Mouse (Mus musculus) left cerebral cortex, adult 2 months (tissue): ENCODE measurements around the gene Spef2. TPM values are rescaled to one million over a fixed set of nuclear protein-coding genes. Genes with fewer than 3 reads are reported as not detected.
A peak's percentile ranks its signal among the peaks of the same experiment; 100 is the strongest.

Experiments
- DNase-seq, 2 experiments: peaks; one replicate each; pipeline ENCODE4 v3.0.0; 2021 to 2022; ENCODE audit warnings: low spot score in 2 of 2, mixed read lengths in 1 of 2; ENCODE audit errors: extremely low spot score in 1 of 2
- H3K27ac ChIP-seq: fragments of 200-600 bp; 2 replicates; pipeline ENCODE4 v1.8.1; 2022
- H3K4me3 ChIP-seq: fragments of 200-600 bp; 2 replicates; pipeline ENCODE4 v1.8.1; 2022
- CTCF ChIP-seq: fragments of 200-600 bp; IDR thresholded peaks from 2 replicates; pipeline ENCODE4 v1.8.1; 2022; ENCODE audit warnings: antibody characterized with exemption, mild to moderate bottlenecking, moderate library complexity
- intact Hi-C: fragments of 180-260 bp; cut with DNase I; formaldehyde crosslinking; loops from one replicate; pipeline ENCODE4 v1.15.1; 2025
- total RNA-seq, 2 experiments: library from RNA; stranded (reverse); gene quantifications; 2 replicates each; pipeline ENCODE4 v1.2.3; 2021

Gene Spef2
- total RNA-seq, 2 experiments from 2014 or later, result 0.68 to 0.72 TPM

DNA sequence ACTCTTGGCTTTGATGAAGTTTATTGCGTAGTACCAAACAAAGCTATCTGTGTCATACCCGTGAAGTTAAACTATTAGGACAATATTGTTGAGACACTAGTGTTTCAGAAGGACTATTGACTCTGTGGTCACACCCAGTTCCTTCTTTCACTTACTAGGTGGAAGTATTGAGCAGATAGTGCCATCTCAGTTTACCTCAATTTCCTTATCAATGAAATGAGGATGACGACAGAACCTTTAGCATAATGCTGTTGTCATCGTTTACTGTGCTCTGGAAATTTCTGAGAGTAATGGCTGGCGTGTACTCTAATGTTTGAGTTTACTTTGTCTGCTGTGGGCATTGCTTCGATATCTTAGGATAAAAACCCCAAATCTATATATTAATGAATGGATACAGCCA is 117.0 kb downstream of the Spef2 start:
- TF ChIP-seq CTCF, result no peak
- intact Hi-C loops, result no loop called here
- Histone ChIP-seq H3K27ac (no peak overlapping the region), H3K4me3 (no peak overlapping the region)
- DNase-seq, result no peak

DNA sequence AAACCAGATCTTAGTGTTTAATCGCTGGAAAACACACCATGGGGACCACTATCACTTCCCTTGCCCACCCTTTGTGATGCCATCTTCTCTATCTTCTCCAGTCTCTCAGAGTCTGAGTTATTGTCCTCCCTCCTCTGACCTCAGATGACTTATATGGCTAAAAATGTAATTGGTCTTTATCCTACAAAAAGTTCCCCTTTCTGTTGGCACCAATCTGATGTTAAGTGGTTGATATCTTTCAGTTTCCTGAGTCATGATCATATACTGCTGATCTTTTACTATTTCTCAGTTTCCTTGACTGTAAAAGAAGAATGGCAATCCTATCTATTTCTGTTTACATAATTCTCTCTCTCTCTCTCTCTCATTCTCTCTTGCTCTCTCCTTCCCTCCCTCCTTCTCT is 119.0 kb downstream of the Spef2 start:
- TF ChIP-seq CTCF, result no peak
- intact Hi-C loops, result no loop called here
- Histone ChIP-seq H3K4me3 (no peak overlapping the region), H3K27ac (no peak overlapping the region)
- DNase-seq, result no peak

GRCm38 (mm10) chr15:9624619-9625018 is 124.0 kb downstream of the Spef2 start:
- TF ChIP-seq CTCF, result no peak
- DNase-seq, result no peak
- Histone ChIP-seq H3K27ac (no peak overlapping the region), H3K4me3 (no peak overlapping the region)
- intact Hi-C loops, result no loop called here

- Histone ChIP-seq H3K4me3 (no peak overlapping the region), H3K27ac (no peak overlapping the region)
- peak; percentile 57 for TF ChIP-seq CTCF
- intact Hi-C loops, result loop anchor here (2.0 kb wide), 1 partner anchor 151 kb away; no protein-coding TSS in a partner anchor
- no peak for DNase-seq
Observed at GRCm38 (mm10) chr15:9608177-9608576, 140.5 kb downstream of the Spef2 start.

DNA sequence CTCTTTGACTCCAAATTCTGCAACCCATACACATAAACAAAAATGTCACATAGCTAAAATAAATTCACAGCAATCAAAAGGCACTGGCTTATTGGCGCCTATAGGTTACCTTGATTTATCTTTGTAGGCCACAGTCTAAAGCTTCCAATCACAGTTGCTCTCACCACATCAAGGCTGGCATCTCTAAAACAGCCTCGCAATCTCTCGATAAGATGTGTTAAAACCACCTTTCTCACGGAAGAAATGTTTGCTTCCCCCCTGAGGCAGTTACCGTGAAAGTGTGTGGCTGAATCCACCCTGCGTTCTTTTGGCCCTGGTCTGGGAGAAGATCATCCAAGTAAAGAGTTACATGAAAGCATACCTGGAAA is 148.6 kb downstream of the Spef2 start:
- no peak for TF ChIP-seq CTCF
- no peak for DNase-seq
- intact Hi-C loops, result no loop called here
- Histone ChIP-seq H3K27ac (no peak overlapping the region), H3K4me3 (no peak overlapping the region)

- H3K4me3 ChIP-seq, result no peak overlapping the region
- DNase-seq, result no peak
- intact Hi-C loops, result no loop called here
- no peak overlapping the region for H3K27ac ChIP-seq
- TF ChIP-seq CTCF, result no peak
Observed at GRCm38 (mm10) chr15:9599382-9600087, 149.1 kb downstream of the Spef2 start.

- H3K27ac ChIP-seq, result no peak overlapping the region
- intact Hi-C loops, result no loop called here
- no peak for TF ChIP-seq CTCF
- no peak overlapping the region for H3K4me3 ChIP-seq
- no peak for DNase-seq
Observed at GRCm38 (mm10) chr15:9596298-9597060, 152.2 kb downstream of the Spef2 start.

- H3K4me3 ChIP-seq, result no peak overlapping the region
- no peak for DNase-seq
- intact Hi-C loops, result no loop called here
- no peak for TF ChIP-seq CTCF
- H3K27ac ChIP-seq, result no peak overlapping the region
Observed at GRCm38 (mm10) chr15:9589939-9590338, 158.7 kb downstream of the Spef2 start.

DNA sequence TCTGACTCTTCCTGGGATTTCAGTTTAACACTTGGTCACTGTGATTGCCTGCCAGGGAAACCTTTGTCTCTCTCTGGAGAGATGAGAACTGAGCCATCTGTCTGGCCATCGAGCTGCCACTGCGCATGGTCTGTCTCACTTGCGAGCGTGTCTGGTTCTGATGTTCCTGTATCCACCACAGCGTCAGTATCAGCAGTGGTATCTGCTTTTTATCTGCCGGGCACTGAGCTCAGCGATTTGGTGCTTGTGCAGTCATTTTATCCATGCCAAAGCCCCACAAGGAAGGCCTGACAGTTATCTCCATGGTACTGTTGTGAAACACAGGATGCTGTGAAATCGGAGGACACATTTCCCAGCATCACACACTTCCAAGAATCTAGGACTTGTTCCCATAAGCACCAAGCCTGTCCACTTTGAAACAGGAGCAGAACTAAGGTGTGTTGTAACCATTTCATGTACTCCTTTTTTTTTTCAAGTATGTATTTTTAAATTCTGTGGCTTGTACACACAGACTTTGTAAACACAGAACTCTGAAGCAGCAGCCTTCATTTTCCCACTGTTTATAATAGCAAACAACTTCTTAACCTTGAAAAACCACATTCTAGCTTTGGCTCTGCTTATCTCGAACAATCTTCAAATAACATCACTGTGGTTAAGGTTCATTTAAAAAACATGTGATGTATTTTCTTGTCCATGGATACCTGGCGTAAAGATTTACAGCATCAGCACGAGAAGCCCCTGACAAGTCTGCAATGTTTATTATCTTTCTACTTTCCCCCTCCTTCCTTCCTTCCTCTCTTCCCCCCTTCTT is 168.0 kb downstream of the Spef2 start:
- TF ChIP-seq CTCF, result no peak
- Histone ChIP-seq H3K4me3 (no peak overlapping the region), H3K27ac (no peak overlapping the region)
- no peak for DNase-seq
- intact Hi-C loops, result no loop called here

GRCm38 (mm10) chr15:9577303-9577702 is 171.4 kb downstream of the Spef2 start:
- no peak for DNase-seq
- intact Hi-C loops, result no loop called here
- TF ChIP-seq CTCF, result peak; percentile 22
- no peak overlapping the region for H3K27ac ChIP-seq
- no peak overlapping the region for H3K4me3 ChIP-seq

GRCm38 (mm10) chr15:9574796-9575195 is 173.9 kb downstream of the Spef2 start:
- Histone ChIP-seq H3K4me3 (no peak overlapping the region), H3K27ac (no peak overlapping the region)
- no peak for DNase-seq
- no peak for TF ChIP-seq CTCF
- intact Hi-C loops, result no loop called here

GRCm38 (mm10) chr15:9573361-9573760 is 175.3 kb downstream of the Spef2 start:
- DNase-seq, result no peak
- Histone ChIP-seq H3K27ac (no peak overlapping the region), H3K4me3 (no peak overlapping the region)
- intact Hi-C loops, result no loop called here
- TF ChIP-seq CTCF, result no peak
